Mouse (Mus musculus): ENCODE results near the gene Ddx39. TPM values are rescaled to one million over a fixed set of nuclear protein-coding genes. Genes with fewer than 3 reads are reported as not detected.

Gene Ddx39
- polyA plus RNA-seq, 1 experiment from 2014 or later: 187 TPM

Small RNAs within 50 kb of the gene (microRNA-seq; reads per million reads assigned to microRNA genes)
- gene Mir1668: not detected

Other genes with a start within 250 kb of the Ddx39 start
- gene Olfr370, start 179.4 kb upstream of the Ddx39 start, polyA plus RNA-seq (2015; fragmentation: Nextera tagmentation; extraction: Ambion mirVana): not detected in 2 replicates
- 316 and 363 TPM in 2 replicates for gene Ndufb7, start 148.5 kb upstream of the Ddx39 start, polyA plus RNA-seq (2015; fragmentation: Nextera tagmentation; extraction: Ambion mirVana)
- 533 and 536 TPM in 2 replicates for gene Tecr, start 107.2 kb upstream of the Ddx39 start, polyA plus RNA-seq (2015; fragmentation: Nextera tagmentation; extraction: Ambion mirVana)
- gene Dnajb1, start 107.0 kb upstream of the Ddx39 start, polyA plus RNA-seq (2015; fragmentation: Nextera tagmentation; extraction: Ambion mirVana): 63.8 and 67.4 TPM in 2 replicates
- 197 and 199 TPM in 2 replicates for gene Gipc1, start 62.5 kb upstream of the Ddx39 start, polyA plus RNA-seq (2015; fragmentation: Nextera tagmentation; extraction: Ambion mirVana)
- 1.2 and 1.4 TPM in 2 replicates for gene Ptger1, start 48.5 kb upstream of the Ddx39 start, polyA plus RNA-seq (2015; fragmentation: Nextera tagmentation; extraction: Ambion mirVana)
- 35.4 and 38.0 TPM in 2 replicates for gene Pkn1, start 16.0 kb upstream of the Ddx39 start, polyA plus RNA-seq (2015; fragmentation: Nextera tagmentation; extraction: Ambion mirVana)
- 56.7 and 64.0 TPM in 2 replicates for gene Adgre5, start 26.1 kb downstream of the Ddx39 start, polyA plus RNA-seq (2015; fragmentation: Nextera tagmentation; extraction: Ambion mirVana)
- gene Adgrl1, start 184.9 kb downstream of the Ddx39 start, polyA plus RNA-seq (2015; fragmentation: Nextera tagmentation; extraction: Ambion mirVana): 18.6 and 19.7 TPM in 2 replicates
- gene Gm10644, start 240.0 kb downstream of the Ddx39 start, polyA plus RNA-seq (2015; fragmentation: Nextera tagmentation; extraction: Ambion mirVana): 0.74 and 0.86 TPM in 2 replicates
- gene Asf1b, start 240.3 kb downstream of the Ddx39 start, polyA plus RNA-seq (2015; fragmentation: Nextera tagmentation; extraction: Ambion mirVana): 82.2 and 83.5 TPM in 2 replicates